Comparison of ENCODE assay signal across 19 mouse cellular contexts in the genomic region with DNA sequence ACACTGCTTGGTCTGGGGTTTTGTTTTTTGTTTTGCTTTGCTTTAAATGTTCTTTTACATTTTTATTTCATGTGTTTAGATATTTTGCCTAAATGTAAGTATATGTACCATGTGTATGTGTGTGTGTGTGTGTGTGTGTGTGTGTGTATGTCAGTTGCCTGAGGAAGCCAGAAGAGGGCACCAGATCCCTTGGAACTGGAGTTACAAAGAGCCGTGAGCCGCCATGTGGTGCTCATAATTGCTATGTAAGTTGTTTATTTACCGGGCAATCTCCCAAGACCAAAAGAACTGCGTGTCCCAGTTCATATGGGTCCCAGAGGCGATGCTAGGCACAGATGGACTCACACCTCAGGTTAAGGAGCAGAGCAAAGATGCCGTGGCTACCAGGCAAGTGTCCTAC.
A peak's percentile ranks its signal among the peaks of the same experiment; 100 is the strongest.
DNase-seq lines count a peak whose midpoint lies in the region; TF ChIP-seq lines count a peak whose summit lies in the region.
"Had no signal": no experiment of that assay in that cellular context is flagged by ENCODE, and none has a peak within 500 bp of the region (broad histone marks: within the 10 kb centered on the region; RNA-seq: fewer than 3 reads in every experiment).

No protein-coding gene starts in this region.

- DNase-seq in ES-CJ7 (ENCODE audit: low read depth, low spot score) (peak; percentile 40), ES-E14 (ENCODE audit: low read depth, low spot score) (no peak), ZHBTc4 (ENCODE audit: low read depth, low spot score) (peak; percentile 60)
- DNase-seq in urinary bladder, postnatal 10 days (ENCODE audit: low spot score): no peak
- DNase-seq in embryonic facial prominence, embryonic 10.5 days (ENCODE audit: low spot score): no peak
- DNase-seq: adrenal gland, adult 2 months; adrenal gland, postnatal 10 days; adrenal gland, postnatal 25 days; cerebellum, adult 11 months; cerebellum, adult 18-20 months; cerebellum, adult 8-10 months; cerebellum, adult 9-11 months; cerebellum, postnatal 14 days; cerebellum, postnatal 36 days; embryo, embryonic 11 days; forebrain, postnatal 0 days had no signal

- 91% methylated on average over 6 of the region's 6 CpGs for WGBS in embryonic facial prominence, embryonic 10.5 days

- H3K4me1 ChIP-seq in ES-E14 (ENCODE audit: control insufficient read depth in 2 of 2, insufficient read depth in 2 of 2, low read length in 2 of 2, poor library complexity in 1 of 2): peaks cover 0 to 2% of the 10 kb centered on the region in 2 experiments; a peak in 1 of 4 replicates
- no peaks in the 10 kb centered on the region for H3K4me1 ChIP-seq in embryonic facial prominence, embryonic 10.5 days
- H3K4me1 ChIP-seq: embryonic facial prominence, embryonic 12.5 days; forebrain, embryonic 13.5 days; forebrain, embryonic 15.5 days had no signal

- in situ Hi-C loops in ES-E14 (cut with MboI; ENCODE audit: low sequenced_read_pairs in 2 of 2, unreplicated experiment in 2 of 2): no loop called here

- H3K4me3 ChIP-seq in ES-E14 (ENCODE audit: insufficient read depth in 1 of 2, low read depth in 1 of 2, low read length in 2 of 2, poor library complexity in 1 of 2, severe bottlenecking in 1 of 2): no peak overlapping the region
- no peak overlapping the region for H3K4me3 ChIP-seq in embryonic facial prominence, embryonic 10.5 days
- H3K4me3 ChIP-seq: embryonic facial prominence, embryonic 12.5 days; forebrain, embryonic 13.5 days; forebrain, embryonic 15.5 days had no signal

- no peaks in the 10 kb centered on the region for H3K36me3 ChIP-seq in ES-E14 (ENCODE audit: control insufficient read depth, insufficient read depth, low read length, poor library complexity, severe bottlenecking)
- H3K36me3 ChIP-seq in embryonic facial prominence, embryonic 10.5 days (replicated peaks): no peaks in the 10 kb centered on the region
- H3K36me3 ChIP-seq: embryonic facial prominence, embryonic 12.5 days; forebrain, embryonic 15.5 days had no signal

- H3K9me3 ChIP-seq in ES-E14 (ENCODE audit: control insufficient read depth, insufficient read depth, low read depth, low read length): no peaks in the 10 kb centered on the region
- no peaks in the 10 kb centered on the region for H3K9me3 ChIP-seq in embryonic facial prominence, embryonic 10.5 days
- H3K9me3 ChIP-seq: embryonic facial prominence, embryonic 12.5 days; forebrain, embryonic 13.5 days; forebrain, embryonic 15.5 days had no signal

- H3K27me3 ChIP-seq in embryonic facial prominence, embryonic 10.5 days (replicated peaks; ENCODE audit: low read depth, poor library complexity, severe bottlenecking): peaks cover 11% of the 10 kb centered on the region
- H3K27me3 ChIP-seq: forebrain, embryonic 15.5 days had no signal

- H3K9ac ChIP-seq in ES-E14 (ENCODE audit: insufficient read depth, low read depth, low read length, poor library complexity, severe bottlenecking): no peak overlapping the region
- H3K9ac ChIP-seq: embryonic facial prominence, embryonic 12.5 days; forebrain, embryonic 13.5 days; forebrain, embryonic 15.5 days; forebrain, postnatal 0 days had no signal

- H3K27ac ChIP-seq in ES-E14 (ENCODE audit: insufficient read depth, low read depth, low read length, poor library complexity, severe bottlenecking): no peak overlapping the region
- H3K27ac ChIP-seq in embryonic facial prominence, embryonic 10.5 days (replicated peaks): no peak overlapping the region
- H3K27ac ChIP-seq: embryonic facial prominence, embryonic 12.5 days; forebrain, embryonic 13.5 days; forebrain, embryonic 15.5 days had no signal

TF ChIP-seq in ES-E14, 5 proteins besides CTCF, POLR2A, EP300 and RAD21:
- TF ChIP-seq ZC3H11A (IDR thresholded peaks at IDR 0.05; ENCODE audit: borderline replicate concordance, low read depth, low read length) (0 out of 2 replicates have a peak, but pooled peaks have one; percentile 5), HCFC1 (IDR thresholded peaks at IDR 0.05; ENCODE audit: borderline replicate concordance, insufficient read depth, low read length) (no peak), CHD2 (IDR thresholded peaks at IDR 0.05; ENCODE audit: low read depth, low read length) (no peak)

Comparison
In these comparisons a context has a peak if more than half of its experiments do, and no peak if none do; other contexts are left out.
1. DNase-seq: peak in ES-CJ7 (single experiment) and ZHBTc4 (single experiment); none in ES-E14 (single experiment), urinary bladder, postnatal 10 days (single experiment) and embryonic facial prominence, embryonic 10.5 days (single experiment).